Mouse (Mus musculus): ENCODE data around the gene Cpsf6.
A peak's percentile ranks its signal among the peaks of the same experiment; 100 is the strongest.

GRCm38 (mm10) chr10:117418668-117419237, 38.9 kb upstream of the Cpsf6 start:
- TF ChIP-seq POLR2A (IDR thresholded peaks at IDR 0.05; ENCODE audit: insufficient read length, low read depth) (no peak), MYOD1 (IDR thresholded peaks at IDR 0.05; ENCODE audit: control insufficient read depth in 1 of 3, insufficient read length in 2 of 3, low read depth in 2 of 3) (no peak), REST (IDR thresholded peaks at IDR 0.05; ENCODE audit: insufficient read depth, insufficient read length) (no peak), USF1 (IDR thresholded peaks at IDR 0.05; ENCODE audit: low read depth) (peak; percentile 37), E2F4 (IDR thresholded peaks at IDR 0.05; ENCODE audit: insufficient read depth) (no peak), MYOG (IDR thresholded peaks at IDR 0.05; ENCODE audit: control insufficient read depth in 1 of 3, insufficient read depth in 1 of 3, insufficient read length in 2 of 3, low read depth in 2 of 3) (no peak), MAX (IDR thresholded peaks at IDR 0.05; ENCODE audit: low read depth) (no peak), TCF3 (IDR thresholded peaks at IDR 0.05; ENCODE audit: insufficient read length, low read depth) (no peak), TCF12 (IDR thresholded peaks at IDR 0.05; ENCODE audit: insufficient read depth, poor library complexity, severe bottlenecking) (no peak), CEBPB (IDR thresholded peaks at IDR 0.05; ENCODE audit: insufficient read depth, poor library complexity, severe bottlenecking) (no peak), POLR2AphosphoS2 (IDR thresholded peaks at IDR 0.05; ENCODE audit: insufficient read length, low read depth) (no peak)

Data from myocyte (in vitro differentiated cells).